Mouse (Mus musculus): Measurements from ENCODE around the gene 2310039H08Rik. TPM values are rescaled to one million over a fixed set of nuclear protein-coding genes. Genes with fewer than 3 reads are reported as not detected.

The 2310039H08Rik gene
- polyA plus RNA-seq, 1 experiment, result 63.8 TPM

GRCm38 (mm10) chr17:46747234-46747633, 25.2 kb upstream of the 2310039H08Rik start:
- Histone ChIP-seq H3K4me3 (no peak overlapping the region), H3K79me2 (ENCODE audit: control insufficient read depth, insufficient read depth) (peaks cover 28% of the 10 kb centered on the region), H3K36me3 (ENCODE audit: control insufficient read depth, insufficient read depth) (no peaks in the 10 kb centered on the region), H3K4me2 (ENCODE audit: low read depth) (no peak overlapping the region), H3ac (ENCODE audit: control insufficient read depth, insufficient read length) (no peak overlapping the region), H3K27me3 (ENCODE audit: control insufficient read depth, insufficient read depth, insufficient read length) (no peaks in the 10 kb centered on the region)
- TF ChIP-seq MYOD1 (IDR thresholded peaks at IDR 0.05; ENCODE audit: control insufficient read depth in 1 of 3, insufficient read length in 2 of 3, low read depth in 2 of 3) (no peak), TCF12 (IDR thresholded peaks at IDR 0.05; ENCODE audit: insufficient read depth, poor library complexity, severe bottlenecking) (no peak), POLR2AphosphoS2 (IDR thresholded peaks at IDR 0.05; ENCODE audit: insufficient read length, low read depth) (no peak), SRF (IDR thresholded peaks at IDR 0.05; ENCODE audit: control insufficient read depth, insufficient read length, low read depth) (no peak), MYOG (IDR thresholded peaks at IDR 0.05; ENCODE audit: control insufficient read depth in 1 of 3, insufficient read depth in 1 of 3, insufficient read length in 2 of 3, low read depth in 2 of 3) (no peak), MAX (IDR thresholded peaks at IDR 0.05; ENCODE audit: low read depth) (no peak), E2F4 (IDR thresholded peaks at IDR 0.05; ENCODE audit: insufficient read depth) (no peak), POLR2A (IDR thresholded peaks at IDR 0.05; ENCODE audit: insufficient read length, low read depth) (no peak), TCF3 (IDR thresholded peaks at IDR 0.05; ENCODE audit: insufficient read length, low read depth) (no peak), CEBPB (IDR thresholded peaks at IDR 0.05; ENCODE audit: insufficient read depth, poor library complexity, severe bottlenecking) (no peak), USF1 (IDR thresholded peaks at IDR 0.05; ENCODE audit: low read depth) (no peak), REST (IDR thresholded peaks at IDR 0.05; ENCODE audit: insufficient read depth, insufficient read length) (no peak)

GRCm38 (mm10) chr17:46747806-46748205, 24.6 kb upstream of the 2310039H08Rik start:
- Histone ChIP-seq H3K4me2 (ENCODE audit: low read depth) (no peak overlapping the region), H3K27me3 (ENCODE audit: control insufficient read depth, insufficient read depth, insufficient read length) (no peaks in the 10 kb centered on the region), H3ac (ENCODE audit: control insufficient read depth, insufficient read length) (no peak overlapping the region), H3K36me3 (ENCODE audit: control insufficient read depth, insufficient read depth) (no peaks in the 10 kb centered on the region), H3K79me2 (ENCODE audit: control insufficient read depth, insufficient read depth) (peaks cover 28% of the 10 kb centered on the region), H3K4me3 (no peak overlapping the region)
- TF ChIP-seq TCF12 (IDR thresholded peaks at IDR 0.05; ENCODE audit: insufficient read depth, poor library complexity, severe bottlenecking) (no peak), TCF3 (IDR thresholded peaks at IDR 0.05; ENCODE audit: insufficient read length, low read depth) (no peak), POLR2AphosphoS2 (IDR thresholded peaks at IDR 0.05; ENCODE audit: insufficient read length, low read depth) (no peak), POLR2A (IDR thresholded peaks at IDR 0.05; ENCODE audit: insufficient read length, low read depth) (no peak), SRF (IDR thresholded peaks at IDR 0.05; ENCODE audit: control insufficient read depth, insufficient read length, low read depth) (no peak), MAX (IDR thresholded peaks at IDR 0.05; ENCODE audit: low read depth) (no peak), REST (IDR thresholded peaks at IDR 0.05; ENCODE audit: insufficient read depth, insufficient read length) (no peak), MYOD1 (IDR thresholded peaks at IDR 0.05; ENCODE audit: control insufficient read depth in 1 of 3, insufficient read length in 2 of 3, low read depth in 2 of 3) (no peak)

- H3K4me3 ChIP-seq, result no peak overlapping the region
- TF ChIP-seq POLR2A (IDR thresholded peaks at IDR 0.05; ENCODE audit: insufficient read length, low read depth) (no peak), USF1 (IDR thresholded peaks at IDR 0.05; ENCODE audit: low read depth) (no peak), MYOG (IDR thresholded peaks at IDR 0.05; ENCODE audit: control insufficient read depth in 1 of 3, insufficient read depth in 1 of 3, insufficient read length in 2 of 3, low read depth in 2 of 3) (no peak), E2F4 (IDR thresholded peaks at IDR 0.05; ENCODE audit: insufficient read depth) (no peak), MAX (IDR thresholded peaks at IDR 0.05; ENCODE audit: low read depth) (no peak), CEBPB (IDR thresholded peaks at IDR 0.05; ENCODE audit: insufficient read depth, poor library complexity, severe bottlenecking) (no peak), SRF (IDR thresholded peaks at IDR 0.05; ENCODE audit: control insufficient read depth, insufficient read length, low read depth) (no peak), REST (IDR thresholded peaks at IDR 0.05; ENCODE audit: insufficient read depth, insufficient read length) (no peak), POLR2AphosphoS2 (IDR thresholded peaks at IDR 0.05; ENCODE audit: insufficient read length, low read depth) (no peak), TCF12 (IDR thresholded peaks at IDR 0.05; ENCODE audit: insufficient read depth, poor library complexity, severe bottlenecking) (no peak), TCF3 (IDR thresholded peaks at IDR 0.05; ENCODE audit: insufficient read length, low read depth) (no peak), MYOD1 (IDR thresholded peaks at IDR 0.05; ENCODE audit: control insufficient read depth in 1 of 3, insufficient read length in 2 of 3, low read depth in 2 of 3) (no peak)
- peaks cover 28% of the 10 kb centered on the region for H3K79me2 ChIP-seq (ENCODE audit: control insufficient read depth, insufficient read depth)
- H3K27me3 ChIP-seq (ENCODE audit: control insufficient read depth, insufficient read depth, insufficient read length), result no peaks in the 10 kb centered on the region
- H3K4me2 ChIP-seq (ENCODE audit: low read depth), result no peak overlapping the region
- no peaks in the 10 kb centered on the region for H3K36me3 ChIP-seq (ENCODE audit: control insufficient read depth, insufficient read depth)
- no peak overlapping the region for H3ac ChIP-seq (ENCODE audit: control insufficient read depth, insufficient read length)
Observed at GRCm38 (mm10) chr17:46749282-46749681, 23.2 kb upstream of the 2310039H08Rik start.

GRCm38 (mm10) chr17:46750580-46750979, 21.9 kb upstream of the 2310039H08Rik start:
- Histone ChIP-seq H3K4me2 (ENCODE audit: low read depth) (peak overlapping the region; percentile 96), H3K36me3 (ENCODE audit: control insufficient read depth, insufficient read depth) (no peaks in the 10 kb centered on the region), H3K4me3 (peak overlapping the region; percentile 59), H3K27me3 (ENCODE audit: control insufficient read depth, insufficient read depth, insufficient read length) (no peaks in the 10 kb centered on the region), H3ac (ENCODE audit: control insufficient read depth, insufficient read length) (no peak overlapping the region), H3K79me2 (ENCODE audit: control insufficient read depth, insufficient read depth) (peaks cover 28% of the 10 kb centered on the region)
- TF ChIP-seq POLR2AphosphoS2 (IDR thresholded peaks at IDR 0.05; ENCODE audit: insufficient read length, low read depth) (no peak), TCF3 (IDR thresholded peaks at IDR 0.05; ENCODE audit: insufficient read length, low read depth) (no peak), SRF (IDR thresholded peaks at IDR 0.05; ENCODE audit: control insufficient read depth, insufficient read length, low read depth) (no peak), MAX (IDR thresholded peaks at IDR 0.05; ENCODE audit: low read depth) (no peak), E2F4 (IDR thresholded peaks at IDR 0.05; ENCODE audit: insufficient read depth) (no peak), USF1 (IDR thresholded peaks at IDR 0.05; ENCODE audit: low read depth) (no peak), CEBPB (IDR thresholded peaks at IDR 0.05; ENCODE audit: insufficient read depth, poor library complexity, severe bottlenecking) (no peak), REST (IDR thresholded peaks at IDR 0.05; ENCODE audit: insufficient read depth, insufficient read length) (no peak), MYOG (IDR thresholded peaks at IDR 0.05; ENCODE audit: control insufficient read depth in 1 of 3, insufficient read depth in 1 of 3, insufficient read length in 2 of 3, low read depth in 2 of 3) (no peak), POLR2A (IDR thresholded peaks at IDR 0.05; ENCODE audit: insufficient read length, low read depth) (no peak)
